Mouse (Mus musculus) stomach, postnatal 0 days (tissue): ENCODE measurements around the gene Zkscan5.

Source experiments
- CTCF ChIP-seq: IDR thresholded peaks from 2 replicates; pipeline ENCODE4 v1.5.1; 2016; ENCODE audit warnings: antibody characterized with exemption, low read depth, mild to moderate bottlenecking, moderate library complexity
- EP300 ChIP-seq: optimal IDR thresholded peaks from 2 replicates; pipeline ENCODE3; 2016; ENCODE audit warnings: antibody characterized with exemption

GRCm38 (mm10) chr5:145207954-145208353, 3.6 kb downstream of the Zkscan5 start:
- TF ChIP-seq EP300 (no peak), CTCF (no peak)
